Mouse (Mus musculus) liver, postnatal 0 days (tissue): ENCODE measurements around the gene Dnajb7. TPM values are rescaled to one million over a fixed set of nuclear protein-coding genes. Genes with fewer than 3 reads are reported as not detected.

ENCODE experiments used
- ATAC-seq: fragments of 200-750 bp; cut with Nextera tagmentation; 2 replicates; pipeline ENCODE4 v1.8.0; 2017; ENCODE audit warnings: mild to moderate bottlenecking, moderate library complexity
- DNase-seq: peaks from one replicate; pipeline ENCODE4 v3.0.0-alpha.2; 2016
- H3K27ac ChIP-seq: fragments of 300-500 bp; sonication (generic); 2 replicates; pipeline ENCODE4 v1.5.1; 2014; ENCODE audit warnings: antibody characterized with exemption, moderate library complexity, mild to moderate bottlenecking, low read depth
- H3K27me3 ChIP-seq: fragments of 300-500 bp; sonication (generic); 2 replicates; pipeline ENCODE4 v1.6.1; 2014; ENCODE audit warnings: low read length, control low read depth, mixed read lengths; ENCODE audit not compliant: insufficient read depth
- H3K36me3 ChIP-seq: fragments of 300-500 bp; sonication (generic); replicated peaks from 2 replicates; pipeline ENCODE4 v1.6.1; 2014; ENCODE audit warnings: mild to moderate bottlenecking, control low read depth, low read length, moderate library complexity, mixed read lengths; ENCODE audit not compliant: insufficient read depth
- H3K4me1 ChIP-seq: fragments of 300-500 bp; sonication (generic); 2 replicates; pipeline ENCODE4 v1.6.1; 2014; ENCODE audit warnings: antibody characterized with exemption, mild to moderate bottlenecking, control low read depth; ENCODE audit not compliant: insufficient read depth
- H3K4me2 ChIP-seq: fragments of 300-500 bp; sonication (generic); 2 replicates; pipeline ENCODE4 v1.6.1; 2014; ENCODE audit warnings: low read depth, mild to moderate bottlenecking, low read length, moderate library complexity, mixed read lengths
- H3K4me3 ChIP-seq: fragments of 300-500 bp; sonication (generic); 2 replicates; pipeline ENCODE4 v1.5.1; 2014; ENCODE audit warnings: low read depth, low read length
- H3K9ac ChIP-seq: fragments of 300-500 bp; sonication (generic); replicated peaks from 2 replicates; pipeline ENCODE4 v1.6.1; 2014; ENCODE audit warnings: mild to moderate bottlenecking, moderate library complexity
- H3K9me3 ChIP-seq: fragments of 300-500 bp; sonication (generic); 2 replicates; pipeline ENCODE4 v1.6.1; 2016; ENCODE audit warnings: mild to moderate bottlenecking, control low read depth, low read length, mixed read lengths
- CTCF ChIP-seq: sonication (generic); IDR thresholded peaks from 2 replicates; pipeline ENCODE4 v1.5.1; 2016; ENCODE audit warnings: antibody characterized with exemption, low read depth
- EP300 ChIP-seq: IDR thresholded peaks from 2 replicates; pipeline ENCODE4 v1.6.1; 2016; ENCODE audit warnings: antibody characterized with exemption, low read depth, mild to moderate bottlenecking
- WGBS: fragments of 180-500 bp; shearing (Covaris S2); extraction: QIAGEN DNeasy Blood & Tissue Kit; methylation state at CpG from one replicate; pipeline ENCODE4 v1.1.7; 2014; ENCODE audit not compliant: insufficient replicate concordance; 5-methylcytosine and 5-hydroxymethylcytosine counted together
- polyA plus RNA-seq: library from polyadenylated mRNA; unstranded; fragments of >200 nt; fragmentation: Nextera tagmentation; extraction: Ambion mirVana; gene quantifications from 2 replicates; pipeline ENCODE4 v1.2.1, GENCODE M21; 2015

Gene Dnajb7
- polyA plus RNA-seq, 1 experiment from 2014 or later = 0.40 TPM

- H3K9me3 ChIP-seq = no peaks in the 10 kb centered on the region
- H3K4me2 ChIP-seq = peak overlapping the region; percentile 96
- peaks cover 33% of the 10 kb centered on the region for H3K4me1 ChIP-seq
- no peaks in the 10 kb centered on the region for H3K36me3 ChIP-seq
- peak overlapping the region; percentile 85 for H3K4me3 ChIP-seq
- H3K27me3 ChIP-seq = no peaks in the 10 kb centered on the region
- WGBS = 2% methylated on average over 21 of the region's 21 CpGs
- no peak for TF ChIP-seq CTCF
- TF ChIP-seq EP300 = no peak
- H3K27ac ChIP-seq = peak overlapping the region; percentile 87
- ATAC-seq = peak; percentile 16
- H3K9ac ChIP-seq = peak overlapping the region; percentile 90
- no peak for DNase-seq
Observed at GRCm38 (mm10) chr15:81399297-81399637, 8.8 kb downstream of the Dnajb7 start.

DNA sequence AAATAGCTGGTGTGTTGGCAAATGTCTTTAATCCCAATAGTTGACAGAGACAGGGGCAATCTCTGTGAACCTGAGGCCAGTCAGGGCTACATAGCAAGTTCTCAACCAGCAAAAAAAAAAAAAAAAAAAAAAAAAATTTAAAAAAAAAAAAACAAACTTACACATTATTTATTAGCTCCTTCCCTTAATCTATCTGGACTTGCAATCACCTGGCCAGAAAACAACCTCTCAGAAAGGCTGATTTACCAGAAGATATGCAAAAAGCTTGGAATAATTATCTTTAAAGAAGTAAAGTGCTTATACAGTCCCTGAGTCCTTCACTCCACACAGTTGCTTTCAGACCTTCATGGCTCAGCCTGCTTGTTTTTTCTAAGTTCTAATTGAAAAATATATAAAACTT, 9.9 kb downstream of the Dnajb7 start:
- TF ChIP-seq EP300 (no peak), CTCF (no peak)
- peak overlapping the region; percentile 85 for H3K4me3 ChIP-seq
- no peaks in the 10 kb centered on the region for H3K27me3 ChIP-seq
- ATAC-seq (no peak), DNase-seq (no peak)
- no peaks in the 10 kb centered on the region for H3K9me3 ChIP-seq
- H3K27ac ChIP-seq = no peak overlapping the region
- H3K4me1 ChIP-seq = peaks cover 33% of the 10 kb centered on the region
- no peaks in the 10 kb centered on the region for H3K36me3 ChIP-seq
- peak overlapping the region; percentile 90; the same call in 1 of the 2 replicates for H3K9ac ChIP-seq
- H3K4me2 ChIP-seq = peak overlapping the region; percentile 96

DNA sequence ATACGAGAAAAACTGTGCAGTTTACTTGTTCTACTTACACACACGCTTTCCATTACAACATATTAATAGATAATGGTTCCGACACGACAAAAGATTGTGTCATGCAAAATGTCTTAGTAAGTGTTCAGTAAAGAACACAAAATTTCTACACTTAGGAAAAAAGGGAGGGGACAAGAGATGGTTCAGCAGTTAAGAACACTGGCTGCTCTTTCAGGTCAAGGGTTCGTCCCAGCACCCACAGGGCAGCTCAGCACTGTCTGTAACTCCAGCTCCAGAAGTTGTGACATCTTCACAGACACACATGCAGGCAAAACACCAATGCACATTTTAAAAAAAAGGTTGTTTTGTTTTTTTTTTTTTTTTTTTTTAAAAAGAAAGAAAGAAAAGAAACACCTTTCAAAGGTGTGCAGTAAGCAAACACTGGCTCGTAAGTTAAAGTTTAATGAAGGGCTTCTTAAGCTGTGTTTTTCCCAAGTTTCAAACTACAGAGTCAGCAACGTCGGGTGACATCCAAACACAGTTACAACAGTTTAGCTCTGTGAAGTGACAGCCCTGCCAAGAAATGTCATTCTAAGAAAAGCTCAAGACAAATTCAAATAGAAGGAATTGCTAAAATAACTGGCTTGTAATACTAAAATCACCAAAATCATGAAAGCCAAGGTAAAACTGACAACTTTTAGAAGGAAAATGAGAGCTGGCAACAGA, 13.7 kb downstream of the Dnajb7 start:
- Histone ChIP-seq H3K4me1 (peaks cover 21% of the 10 kb centered on the region), H3K9ac (no peak overlapping the region), H3K27ac (no peak overlapping the region), H3K4me3 (no peak overlapping the region), H3K4me2 (0 out of 2 replicates have a peak overlapping the region, but pooled peaks have one; percentile 6), H3K36me3 (peaks cover 19% of the 10 kb centered on the region), H3K9me3 (no peaks in the 10 kb centered on the region), H3K27me3 (no peaks in the 10 kb centered on the region)
- TF ChIP-seq EP300 (no peak), CTCF (no peak)
- 65% methylated on average over 8 of the region's 8 CpGs for WGBS
- DNase-seq (no peak), ATAC-seq (no peak)

DNA sequence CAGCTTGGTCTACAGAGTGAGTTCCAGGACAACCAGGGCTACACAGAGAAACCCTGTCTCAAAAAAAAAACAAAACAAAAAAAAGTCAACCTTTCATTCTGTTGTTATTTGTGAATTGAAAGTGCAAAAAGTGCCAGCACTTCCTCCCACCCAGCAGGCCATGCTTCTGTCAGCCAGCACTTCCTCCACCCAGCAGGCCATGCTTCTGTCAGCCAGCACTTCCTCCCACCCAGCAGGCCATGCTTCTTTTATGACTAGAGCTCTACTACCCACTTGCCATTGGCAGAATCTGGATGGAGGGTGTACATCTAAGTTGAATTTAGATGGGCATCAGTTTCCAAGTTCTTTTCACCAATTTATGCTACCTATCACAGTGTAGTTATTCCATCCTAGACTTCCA, 15.1 kb downstream of the Dnajb7 start:
- no peaks in the 10 kb centered on the region for H3K27me3 ChIP-seq
- H3K4me1 ChIP-seq = peaks cover 19% of the 10 kb centered on the region
- no peak for DNase-seq
- TF ChIP-seq CTCF (no peak), EP300 (no peak)
- no peak for ATAC-seq
- H3K9me3 ChIP-seq = no peaks in the 10 kb centered on the region
- H3K9ac ChIP-seq = no peak overlapping the region
- H3K4me2 ChIP-seq = no peak overlapping the region
- H3K36me3 ChIP-seq = peaks cover 27% of the 10 kb centered on the region
- no peak overlapping the region for H3K27ac ChIP-seq
- H3K4me3 ChIP-seq = no peak overlapping the region

GRCm38 (mm10) chr15:81386327-81386726, 21.8 kb downstream of the Dnajb7 start:
- Histone ChIP-seq H3K9me3 (no peaks in the 10 kb centered on the region), H3K4me1 (no peaks in the 10 kb centered on the region), H3K27me3 (no peaks in the 10 kb centered on the region), H3K9ac (no peak overlapping the region), H3K4me3 (no peak overlapping the region), H3K4me2 (no peak overlapping the region), H3K27ac (no peak overlapping the region), H3K36me3 (peaks cover 62% of the 10 kb centered on the region)
- ATAC-seq = no peak
- DNase-seq = no peak
- TF ChIP-seq EP300 = no peak
- peak; percentile 52 for TF ChIP-seq CTCF
- WGBS = 82% methylated on average over 5 of the region's 5 CpGs

DNA sequence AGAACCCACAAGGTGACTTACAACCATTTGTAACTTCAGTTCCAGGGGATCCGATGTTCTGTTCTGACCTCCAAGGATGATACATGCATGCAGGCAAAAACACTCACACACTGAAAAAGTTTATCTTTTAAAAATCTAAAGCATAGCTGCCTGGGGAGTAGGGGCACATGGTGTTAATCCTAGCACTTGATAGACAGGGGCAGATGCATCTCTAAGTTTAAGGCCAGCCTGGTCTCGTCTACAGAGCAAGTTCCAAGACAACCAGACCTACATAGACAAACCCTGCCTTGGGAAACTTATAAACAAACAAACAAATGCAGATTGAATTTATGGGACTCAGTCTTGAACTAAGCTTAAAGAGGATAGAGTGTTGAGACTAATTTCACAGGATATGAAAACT, 29.3 kb downstream of the Dnajb7 start:
- no peak for ATAC-seq
- 72% methylated on average over 2 of the region's 2 CpGs for WGBS
- no peak for TF ChIP-seq CTCF
- no peak for TF ChIP-seq EP300

GRCm38 (mm10) chr15:81374621-81375020, 33.5 kb downstream of the Dnajb7 start:
- no peaks in the 10 kb centered on the region for H3K27me3 ChIP-seq
- DNase-seq (no peak), ATAC-seq (no peak)
- H3K4me3 ChIP-seq = no peak overlapping the region
- no peaks in the 10 kb centered on the region for H3K4me1 ChIP-seq
- TF ChIP-seq CTCF (no peak), EP300 (no peak)
- no peak overlapping the region for H3K27ac ChIP-seq
- 80% methylated on average over 11 of the region's 11 CpGs for WGBS
- no peaks in the 10 kb centered on the region for H3K9me3 ChIP-seq
- H3K36me3 ChIP-seq = peaks cover 56% of the 10 kb centered on the region
- H3K4me2 ChIP-seq = no peak overlapping the region
- H3K9ac ChIP-seq = no peak overlapping the region

More for the DNA sequence above, 29.3 kb downstream of the Dnajb7 start:
- no peaks in the 10 kb centered on the region for H3K4me1 ChIP-seq
- H3K27ac ChIP-seq = no peak overlapping the region
- H3K36me3 ChIP-seq = peaks cover 35% of the 10 kb centered on the region
- H3K4me3 ChIP-seq = no peak overlapping the region
- DNase-seq = no peak
- no peaks in the 10 kb centered on the region for H3K27me3 ChIP-seq
- no peak overlapping the region for H3K9ac ChIP-seq
- no peak overlapping the region for H3K4me2 ChIP-seq
- no peaks in the 10 kb centered on the region for H3K9me3 ChIP-seq
